Comparison of ENCODE assay signal across 8 mouse cellular contexts in genomic region chr7:108950762-108951331, GRCm38 (mm10). TPM values are rescaled to one million over a fixed set of nuclear protein-coding genes. Genes with fewer than 3 reads are reported as not detected.
A peak's percentile ranks its signal among the peaks of the same experiment; 100 is the strongest.
DNase-seq lines count a peak whose midpoint lies in the region; ATAC-seq and TF ChIP-seq lines count a peak whose summit lies in the region.

No protein-coding gene starts in this region.

- intact Hi-C loops in left cerebral cortex, postnatal 4 days (cut with DNase I), result loop anchor here (5.0 kb wide), 1 partner anchor 61 kb away; no protein-coding TSS in a partner anchor

- H3K9me3 ChIP-seq in forebrain, embryonic 14.5 days (replicated peaks; ENCODE audit: control insufficient read depth, low read length), result no peaks in the 10 kb centered on the region
- H3K9me3 ChIP-seq in intestine, embryonic 16.5 days (ENCODE audit: control insufficient read depth, low read length), result no peaks in the 10 kb centered on the region
- H3K9me3 ChIP-seq in liver, embryonic 15.5 days (replicated peaks), result no peaks in the 10 kb centered on the region

- TF ChIP-seq CTCF in small intestine, adult 2 months (IDR thresholded peaks at IDR 0.05; ENCODE audit: extremely low read depth, insufficient read length, insufficient replicate concordance, low read depth, low read length), result no peak

- H3K4me3 ChIP-seq in forebrain, embryonic 14.5 days (ENCODE audit: low read depth, low read length), result peak overlapping the region; percentile 62
- peak overlapping the region; percentile 47 for H3K4me3 ChIP-seq in intestine, embryonic 16.5 days (ENCODE audit: low read length)
- H3K4me3 ChIP-seq in liver, embryonic 15.5 days (replicated peaks), result peak overlapping the region; percentile 14; the same call in 1 of the 2 replicates
- H3K4me3 ChIP-seq in small intestine, adult 2 months (ENCODE audit: low read depth, low read length), result peak overlapping the region; percentile 52

- no peaks in the 10 kb centered on the region for H3K4me1 ChIP-seq in forebrain, embryonic 14.5 days (ENCODE audit: control insufficient read depth, insufficient read depth, low read length)
- peaks cover 11% of the 10 kb centered on the region for H3K4me1 ChIP-seq in intestine, embryonic 16.5 days (ENCODE audit: control insufficient read depth, insufficient read depth, low read length)
- H3K4me1 ChIP-seq in liver, embryonic 15.5 days (replicated peaks), result peaks cover 8% of the 10 kb centered on the region; the same call in 1 of the 2 replicates
- H3K4me1 ChIP-seq in small intestine, adult 2 months (ENCODE audit: control insufficient read depth, insufficient read depth, insufficient read length, low read length), result no peaks in the 10 kb centered on the region

- peak; percentile 52 for DNase-seq in left cerebral cortex, adult 11 months (ENCODE audit: low spot score)
- DNase-seq in left cerebral cortex, postnatal 4 days, result no peak
- peak; percentile 60 for DNase-seq in forebrain, embryonic 14.5 days (ENCODE audit: low spot score)
- DNase-seq in spleen, postnatal 4 days (ENCODE audit: low spot score in 2 of 2), result no peak

- peak overlapping the region; percentile 96 for H3K4me2 ChIP-seq in forebrain, embryonic 14.5 days (ENCODE audit: low read length)
- peak overlapping the region; percentile 73 for H3K4me2 ChIP-seq in intestine, embryonic 16.5 days (ENCODE audit: low read depth, low read length)
- H3K4me2 ChIP-seq in liver, embryonic 15.5 days, result peak overlapping the region; percentile 46

- peaks cover 6% of the 10 kb centered on the region; the same call in 1 of the 2 replicates for H3K36me3 ChIP-seq in forebrain, embryonic 14.5 days (ENCODE audit: control insufficient read depth, insufficient read depth, low read length)
- no peaks in the 10 kb centered on the region for H3K36me3 ChIP-seq in intestine, embryonic 16.5 days (ENCODE audit: control insufficient read depth, insufficient read depth, low read length)
- H3K36me3 ChIP-seq in liver, embryonic 15.5 days (replicated peaks), result no peaks in the 10 kb centered on the region
- H3K36me3 ChIP-seq in small intestine, adult 2 months (ENCODE audit: control insufficient read depth, insufficient read depth, low read length), result no peaks in the 10 kb centered on the region

- peak overlapping the region; percentile 44; the same call in 1 of the 2 replicates for H3K27ac ChIP-seq in forebrain, embryonic 14.5 days (ENCODE audit: low read depth, low read length)
- no peak overlapping the region for H3K27ac ChIP-seq in intestine, embryonic 16.5 days (ENCODE audit: low read length)
- H3K27ac ChIP-seq in liver, embryonic 15.5 days (replicated peaks), result no peak overlapping the region
- H3K27ac ChIP-seq in small intestine, adult 2 months (ENCODE audit: insufficient read depth, low read depth, low read length), result no peak overlapping the region

- H3K27me3 ChIP-seq in forebrain, embryonic 14.5 days (replicated peaks; ENCODE audit: control insufficient read depth, insufficient read depth, low read length), result peaks cover 32% of the 10 kb centered on the region
- H3K27me3 ChIP-seq in intestine, embryonic 16.5 days (replicated peaks; ENCODE audit: control insufficient read depth, insufficient read depth, low read length), result peaks cover 21% of the 10 kb centered on the region
- H3K27me3 ChIP-seq in liver, embryonic 15.5 days, result peaks cover 66% of the 10 kb centered on the region
- peaks cover 23% of the 10 kb centered on the region for H3K27me3 ChIP-seq in small intestine, adult 2 months (ENCODE audit: control insufficient read depth, insufficient read depth, low read length)

- WGBS in forebrain, embryonic 14.5 days, result under 1% methylated on average over 52 of the region's 52 CpGs
- 2% methylated on average over 52 of the region's 52 CpGs for WGBS in intestine, embryonic 16.5 days
- WGBS in liver, embryonic 15.5 days (ENCODE audit: insufficient replicate concordance), result 2% methylated on average over 52 of the region's 52 CpGs
- WGBS in small intestine, adult 2 months, result 2% methylated on average over 52 of the region's 52 CpGs

- H3K9ac ChIP-seq in forebrain, embryonic 14.5 days (ENCODE audit: low read length), result peak overlapping the region; percentile 70
- H3K9ac ChIP-seq in intestine, embryonic 16.5 days (ENCODE audit: low read depth, low read length), result peak overlapping the region; percentile 30
- no peak overlapping the region for H3K9ac ChIP-seq in liver, embryonic 15.5 days

- no peak for TF ChIP-seq POLR2A in small intestine, adult 2 months (IDR thresholded peaks at IDR 0.05; ENCODE audit: low read depth, low read length)

- ATAC-seq in cerebellum, adult (ENCODE audit: insufficient number of reproducible peaks, low FRiP score, low TSS enrichment), result peak; percentile 57
- peak; percentile 36; the same call in 1 of the 2 replicates for ATAC-seq in forebrain, embryonic 14.5 days
- peak; percentile 32; the same call in 1 of the 2 replicates for ATAC-seq in intestine, embryonic 16.5 days
- ATAC-seq in liver, embryonic 15.5 days (ENCODE audit: insufficient read depth), result no peak

RNA-seq across cellular contexts. Expression of gene Tub, which starts 0.7 kb away (rescaled TPM):
- total RNA-seq in left cerebral cortex, postnatal 4 days (2021), result 100 to 1,000 TPM; 186 to 189 TPM
- polyA plus RNA-seq in forebrain, embryonic 14.5 days (2014; fragmentation: Nextera tagmentation; extraction: Ambion mirVana), result 28.6 and 35.1 TPM in 2 replicates
- 1.8 and 1.9 TPM in 2 replicates for polyA plus RNA-seq in intestine, embryonic 16.5 days (2015; fragmentation: Nextera tagmentation; extraction: Ambion mirVana)
- 0.05 TPM in 2 replicates for polyA plus RNA-seq in liver, embryonic 15.5 days (2015; fragmentation: Nextera tagmentation; extraction: Ambion mirVana)
- polyA plus RNA-seq in small intestine, adult 2 months (2012; rRNA removed), result 0.58 and 0.63 TPM in 2 replicates

RNA-seq across cellular contexts. Expression of gene Eif3f, which starts 16.6 kb away (rescaled TPM):
- total RNA-seq in left cerebral cortex, postnatal 4 days (2021), result 100 to 1,000 TPM; 160 to 173 TPM
- 70.8 and 91.0 TPM in 2 replicates for polyA plus RNA-seq in forebrain, embryonic 14.5 days (2014; fragmentation: Nextera tagmentation; extraction: Ambion mirVana)
- 68.2 TPM in 2 replicates for polyA plus RNA-seq in intestine, embryonic 16.5 days (2015; fragmentation: Nextera tagmentation; extraction: Ambion mirVana)
- 34.9 and 35.2 TPM in 2 replicates for polyA plus RNA-seq in liver, embryonic 15.5 days (2015; fragmentation: Nextera tagmentation; extraction: Ambion mirVana)
- polyA plus RNA-seq in small intestine, adult 2 months (2012; rRNA removed), result 132 and 223 TPM in 2 replicates

RNA-seq across cellular contexts. Expression of gene Nlrp10, which starts 20.9 kb away (rescaled TPM):
- under 1 TPM; 0.14 to 0.18 TPM for total RNA-seq in left cerebral cortex, postnatal 4 days (2021)
- not detected in 2 replicates for polyA plus RNA-seq in forebrain, embryonic 14.5 days (2014; fragmentation: Nextera tagmentation; extraction: Ambion mirVana)
- polyA plus RNA-seq in intestine, embryonic 16.5 days (2015; fragmentation: Nextera tagmentation; extraction: Ambion mirVana), result 0.06 TPM in 1 of 2 replicates, not detected in the other
- 0.03 and 0.05 TPM in 2 replicates for polyA plus RNA-seq in liver, embryonic 15.5 days (2015; fragmentation: Nextera tagmentation; extraction: Ambion mirVana)
- 0.03 TPM in 1 of 2 replicates, not detected in the other for polyA plus RNA-seq in small intestine, adult 2 months (2012; rRNA removed)

RNA-seq across cellular contexts. Expression of gene Olfr519, which starts 56.6 kb away (rescaled TPM):
- total RNA-seq in left cerebral cortex, postnatal 4 days (2021), result not detected
- polyA plus RNA-seq in forebrain, embryonic 14.5 days (2014; fragmentation: Nextera tagmentation; extraction: Ambion mirVana), result not detected in 2 replicates
- not detected in 2 replicates for polyA plus RNA-seq in intestine, embryonic 16.5 days (2015; fragmentation: Nextera tagmentation; extraction: Ambion mirVana)
- polyA plus RNA-seq in liver, embryonic 15.5 days (2015; fragmentation: Nextera tagmentation; extraction: Ambion mirVana), result not detected in 2 replicates
- not detected in 2 replicates for polyA plus RNA-seq in small intestine, adult 2 months (2012; rRNA removed)

Comparison
In these comparisons a context has a peak if more than half of its experiments do, and no peak if none do; other contexts are left out.
1. DNase-seq: peak in left cerebral cortex, adult 11 months (single experiment) and forebrain, embryonic 14.5 days (single experiment); none in left cerebral cortex, postnatal 4 days (single experiment) and spleen, postnatal 4 days (0 of 2).
2. H3K4me2 ChIP-seq: peak in every context shown above with its lines; median percentile 96 in forebrain, embryonic 14.5 days; 73 in intestine, embryonic 16.5 days; 46 in liver, embryonic 15.5 days.
3. RNA of gene Tub, which starts 0.7 kb away (polyA plus RNA-seq): 28.6 to 35.1 TPM in forebrain, embryonic 14.5 days; 1.8 to 1.9 TPM in intestine, embryonic 16.5 days, 0.58 to 0.63 TPM in small intestine, adult 2 months and 0.05 TPM in liver, embryonic 15.5 days; every median in the first group is over 10 times any median in the second.
4. Peak in every context shown above with its lines, with median percentiles within 50 percentile points of each other: H3K4me3 ChIP-seq.